Mouse (Mus musculus): ENCODE measurements at regions not wholly inside any gene's neighbourhood (a gene's known extent, or its start where the extent isn't known, plus 50 kb on each side); places are given as distances from the start of the nearest gene placed in this dataset.

- no peak for DNase-seq (ENCODE audit: extremely low spot score, low read depth, low spot score)
These were observed 601.4 kb upstream of the Sox9 start for GRCm38 (mm10) chr11:112180666-112181065.

DNA sequence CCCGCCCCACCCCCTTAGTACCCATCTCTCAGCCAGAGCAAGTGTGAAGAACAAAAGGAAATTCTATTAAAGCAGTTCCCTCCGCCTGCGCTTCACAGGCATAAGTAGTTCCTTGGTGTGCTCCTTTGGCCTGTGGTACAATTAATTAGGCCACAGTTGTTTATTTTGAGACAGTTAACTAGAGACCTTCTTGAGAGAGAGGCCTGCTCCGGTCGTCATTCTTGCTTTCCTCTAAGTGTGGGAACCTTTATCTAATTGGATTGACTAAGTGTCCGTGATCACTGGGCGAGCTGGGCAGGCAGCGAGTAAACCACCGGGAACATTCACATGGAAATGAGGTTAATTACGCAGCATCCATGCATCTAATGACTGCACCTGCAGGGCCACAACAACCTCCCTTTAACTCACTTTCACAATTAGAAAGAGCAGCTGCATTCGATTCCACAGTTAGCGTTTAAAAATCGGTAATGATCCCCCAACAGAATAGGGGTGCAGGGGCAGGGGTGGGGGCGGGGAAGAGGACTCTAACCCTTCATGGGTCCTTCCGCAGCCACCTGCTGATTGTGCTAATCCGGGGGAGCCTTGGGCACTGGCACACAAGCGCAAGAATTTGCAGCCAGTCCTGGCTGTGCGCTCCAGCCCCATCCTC is 584.3 kb upstream of the Sox9 start:
- DNase-seq (ENCODE audit: extremely low spot score, low read depth, low spot score) = no peak

DNA sequence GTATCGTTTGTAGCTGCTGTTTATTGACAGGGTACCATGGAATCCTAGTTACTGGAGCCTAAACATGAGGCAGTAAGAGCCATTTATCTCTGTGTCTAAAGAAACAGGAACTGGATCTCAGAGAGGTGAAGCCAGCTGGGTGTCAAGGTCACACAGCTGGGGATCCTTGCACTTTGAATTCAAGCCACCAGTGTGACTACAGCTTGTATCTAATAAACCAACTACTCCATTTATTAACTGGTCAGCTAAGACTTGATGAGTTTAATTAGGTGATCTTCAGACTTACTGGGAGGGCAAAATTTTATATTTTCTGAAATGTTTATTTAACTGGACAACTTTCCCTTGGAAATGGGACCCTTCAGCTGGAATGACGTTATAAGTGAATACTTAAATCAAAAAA is 577.5 kb upstream of the Sox9 start:
- DNase-seq (ENCODE audit: extremely low spot score, low read depth, low spot score) = no peak

DNA sequence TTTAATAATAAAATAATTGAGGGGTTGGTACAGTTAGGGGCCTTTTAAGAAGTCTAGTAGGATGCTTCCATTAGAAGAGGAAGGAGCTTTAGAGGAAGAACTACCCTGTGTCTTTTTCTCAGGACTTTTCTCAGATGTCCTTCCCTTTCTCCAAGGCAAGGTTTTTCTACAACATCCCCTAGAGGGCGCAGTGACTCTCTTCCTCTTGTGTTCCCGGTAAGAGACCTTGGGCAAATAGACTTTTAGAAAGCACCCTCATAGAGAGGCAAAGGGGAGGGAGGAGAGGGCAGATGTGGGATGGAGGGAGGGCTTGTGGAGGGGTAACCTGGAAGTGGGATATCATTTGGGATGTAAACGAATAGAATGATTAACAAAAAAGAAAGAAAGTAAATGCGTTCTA is 572.6 kb upstream of the Sox9 start:
- DNase-seq (ENCODE audit: extremely low spot score, low read depth, low spot score) = peak; percentile 37

GRCm38 (mm10) chr11:112219046-112219720 is 562.8 kb upstream of the Sox9 start:
- DNase-seq (ENCODE audit: extremely low spot score, low read depth, low spot score) = no peak

GRCm38 (mm10) chr11:112234492-112235116 is 547.4 kb upstream of the Sox9 start:
- DNase-seq (ENCODE audit: extremely low spot score, low read depth, low spot score) = no peak

GRCm38 (mm10) chr11:112238960-112239884 is 542.8 kb upstream of the Sox9 start:
- DNase-seq (ENCODE audit: extremely low spot score, low read depth, low spot score) = no peak

- DNase-seq (ENCODE audit: extremely low spot score, low read depth, low spot score) = no peak
These were observed 529.5 kb upstream of the Sox9 start for GRCm38 (mm10) chr11:112252548-112252947.

- no peak for DNase-seq (ENCODE audit: extremely low spot score, low read depth, low spot score)
These were observed 529.0 kb upstream of the Sox9 start for GRCm38 (mm10) chr11:112253061-112253460.

DNA sequence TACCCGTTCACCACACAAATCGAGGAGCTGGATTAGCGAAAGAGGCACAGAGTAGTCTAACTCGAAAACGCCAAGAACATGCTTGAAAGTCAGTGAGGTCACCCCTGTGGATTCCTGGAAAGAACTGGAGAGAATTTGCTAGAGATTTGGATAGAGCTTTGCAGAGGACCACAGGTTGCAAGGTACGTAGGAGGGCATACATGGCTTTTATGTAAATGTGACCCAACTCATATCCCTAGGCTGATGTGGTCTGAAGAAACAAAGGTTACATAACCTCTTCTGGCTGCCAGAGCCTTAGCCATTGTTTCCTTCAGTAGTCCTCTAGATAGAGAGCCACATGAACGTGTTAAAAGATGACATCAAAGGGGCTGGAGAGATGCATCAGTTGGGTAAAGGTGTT is 525.7 kb upstream of the Sox9 start:
- DNase-seq (ENCODE audit: extremely low spot score, low read depth, low spot score) = no peak

- no peak for DNase-seq (ENCODE audit: extremely low spot score, low read depth, low spot score)
These were observed 517.9 kb upstream of the Sox9 start for GRCm38 (mm10) chr11:112264077-112264476.

DNA sequence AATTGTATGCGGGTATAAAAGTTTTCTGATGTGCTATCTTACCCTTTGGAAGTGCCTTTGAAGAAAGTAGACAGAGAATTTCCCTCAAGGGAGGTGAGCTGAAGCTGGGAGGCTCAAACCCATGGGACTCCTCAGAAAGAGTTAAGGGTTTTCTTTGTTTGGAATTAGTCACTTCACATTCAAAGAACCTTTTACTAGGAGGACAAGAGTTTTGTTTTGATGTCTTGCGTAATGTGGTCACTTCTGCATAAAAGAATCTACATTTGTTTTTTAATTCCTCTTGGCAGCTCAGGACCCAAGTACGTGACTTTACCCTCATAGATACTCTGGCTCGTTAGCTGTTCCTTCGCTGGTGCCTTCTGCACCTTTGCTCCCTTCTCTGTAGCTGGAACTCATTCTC is 511.1 kb upstream of the Sox9 start:
- no peak for DNase-seq (ENCODE audit: extremely low spot score, low read depth, low spot score)

GRCm38 (mm10) chr11:112278566-112278965 is 503.5 kb upstream of the Sox9 start:
- DNase-seq (ENCODE audit: extremely low spot score, low read depth, low spot score) = no peak

DNA sequence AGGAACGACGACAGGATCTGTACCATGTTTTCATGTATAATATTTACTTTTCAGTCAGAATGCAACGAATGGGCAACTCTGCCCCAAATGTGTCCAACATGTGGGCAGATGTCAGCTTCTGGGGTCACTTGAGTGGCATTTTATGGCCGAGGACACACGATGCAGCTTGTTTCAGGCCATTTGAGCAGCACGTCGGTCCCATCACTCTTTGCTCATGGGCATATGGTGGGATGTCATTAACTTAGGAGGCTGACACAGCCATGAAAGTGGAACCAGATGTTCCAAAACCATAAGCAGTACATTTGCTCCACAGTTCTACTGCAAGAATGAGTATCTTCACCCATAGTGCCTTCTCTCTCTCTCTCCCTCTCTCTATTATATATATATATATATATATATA is 499.1 kb upstream of the Sox9 start:
- no peak for DNase-seq (ENCODE audit: extremely low spot score, low read depth, low spot score)

- no peak for DNase-seq (ENCODE audit: extremely low spot score, low read depth, low spot score)
These were observed 483.1 kb upstream of the Sox9 start for GRCm38 (mm10) chr11:112298901-112299341.

DNA sequence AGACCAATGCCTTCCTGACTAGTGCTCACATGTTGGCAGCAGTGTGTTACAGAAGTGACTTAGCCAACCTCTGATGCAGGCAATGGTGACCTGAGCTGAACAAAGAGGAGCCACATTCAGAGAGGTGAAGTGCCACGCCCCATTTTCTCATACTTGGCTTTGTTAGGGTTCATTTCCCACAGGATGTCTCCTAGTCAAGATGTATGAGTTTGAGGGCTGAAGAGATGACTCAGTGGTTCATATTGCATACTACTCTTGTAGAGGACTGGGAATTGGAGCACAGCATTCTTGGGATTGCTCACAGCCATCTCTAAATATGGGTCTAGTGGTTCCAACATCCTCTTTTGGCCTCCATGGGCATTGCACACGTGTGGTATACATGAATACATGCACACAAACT is 478.9 kb upstream of the Sox9 start:
- no peak for DNase-seq (ENCODE audit: extremely low spot score, low read depth, low spot score)

DNA sequence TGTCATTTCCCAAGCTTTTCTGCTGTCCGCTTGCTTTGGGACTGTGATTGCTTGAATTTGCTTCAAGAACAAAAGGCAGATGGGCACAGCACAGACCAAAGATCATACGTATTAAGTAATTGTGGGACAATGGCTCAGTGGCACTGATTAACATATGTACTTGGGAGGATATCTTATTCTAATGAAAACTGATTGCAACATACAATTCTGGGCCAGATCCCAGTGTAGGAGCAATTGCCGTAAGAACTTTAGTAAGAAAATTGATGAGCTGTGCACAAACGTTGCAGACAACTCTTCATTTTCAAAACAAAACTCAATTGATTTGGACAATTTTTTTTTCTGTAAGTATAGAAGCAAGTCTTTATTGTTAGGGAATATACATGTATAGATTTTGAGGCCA is 456.2 kb upstream of the Sox9 start:
- no peak for DNase-seq (ENCODE audit: extremely low spot score, low read depth, low spot score)

- DNase-seq (ENCODE audit: extremely low spot score, low read depth, low spot score) = no peak
These were observed 454.4 kb upstream of the Sox9 start for GRCm38 (mm10) chr11:112327606-112328005.

GRCm38 (mm10) chr11:112345133-112345532 is 436.9 kb upstream of the Sox9 start:
- DNase-seq (ENCODE audit: extremely low spot score, low read depth, low spot score) = no peak

GRCm38 (mm10) chr11:112345586-112345985 is 436.4 kb upstream of the Sox9 start:
- DNase-seq (ENCODE audit: extremely low spot score, low read depth, low spot score) = no peak

DNA sequence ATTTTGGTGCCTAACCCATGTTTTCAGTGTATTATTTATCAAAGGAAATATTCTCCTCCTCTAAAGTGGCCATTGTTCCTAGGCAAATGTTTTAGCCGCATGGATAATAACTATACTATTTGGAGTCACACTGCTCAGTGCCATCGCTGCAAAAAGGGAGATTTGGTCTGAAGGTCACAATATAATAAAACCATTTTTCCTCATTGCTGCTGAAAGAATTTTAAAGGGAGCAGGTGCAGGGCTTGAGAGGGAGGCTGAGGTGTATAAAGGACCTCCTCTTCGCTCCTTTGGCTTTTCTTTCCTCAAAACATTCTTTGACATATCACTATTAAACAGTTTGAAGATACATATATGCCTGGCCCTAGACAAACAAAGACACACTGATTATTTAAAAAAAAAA is 435.9 kb upstream of the Sox9 start:
- no peak for DNase-seq (ENCODE audit: extremely low spot score, low read depth, low spot score)

Data from hindlimb bud, embryonic 11.5 days (tissue).